Mouse (Mus musculus) cortical plate, adult 2 months (tissue): Measurements from ENCODE around the gene Kif23.

ENCODE experiments used
- CTCF ChIP-seq: fragments of 200-500 bp; IDR thresholded peaks from 2 replicates; pipeline ENCODE4 v1.5.1; 2011; ENCODE audit warnings: mild to moderate bottlenecking, control low read depth, low read length; ENCODE audit not compliant: insufficient read depth; ENCODE audit errors: extremely low read depth
- POLR2A ChIP-seq: fragments of 200-500 bp; IDR thresholded peaks from 2 replicates; pipeline ENCODE4 v1.6.1; 2011; ENCODE audit warnings: mild to moderate bottlenecking, low read length, control low read depth; ENCODE audit not compliant: insufficient read depth; ENCODE audit errors: extremely low read depth

- peak; percentile 41 for TF ChIP-seq CTCF
- TF ChIP-seq POLR2A, result no peak
These were observed at the start of gene Kif23 for GRCm38 (mm10) chr9:61946623-61947401.
